Mouse (Mus musculus): ENCODE measurements around the gene Ces1c.

DNA sequence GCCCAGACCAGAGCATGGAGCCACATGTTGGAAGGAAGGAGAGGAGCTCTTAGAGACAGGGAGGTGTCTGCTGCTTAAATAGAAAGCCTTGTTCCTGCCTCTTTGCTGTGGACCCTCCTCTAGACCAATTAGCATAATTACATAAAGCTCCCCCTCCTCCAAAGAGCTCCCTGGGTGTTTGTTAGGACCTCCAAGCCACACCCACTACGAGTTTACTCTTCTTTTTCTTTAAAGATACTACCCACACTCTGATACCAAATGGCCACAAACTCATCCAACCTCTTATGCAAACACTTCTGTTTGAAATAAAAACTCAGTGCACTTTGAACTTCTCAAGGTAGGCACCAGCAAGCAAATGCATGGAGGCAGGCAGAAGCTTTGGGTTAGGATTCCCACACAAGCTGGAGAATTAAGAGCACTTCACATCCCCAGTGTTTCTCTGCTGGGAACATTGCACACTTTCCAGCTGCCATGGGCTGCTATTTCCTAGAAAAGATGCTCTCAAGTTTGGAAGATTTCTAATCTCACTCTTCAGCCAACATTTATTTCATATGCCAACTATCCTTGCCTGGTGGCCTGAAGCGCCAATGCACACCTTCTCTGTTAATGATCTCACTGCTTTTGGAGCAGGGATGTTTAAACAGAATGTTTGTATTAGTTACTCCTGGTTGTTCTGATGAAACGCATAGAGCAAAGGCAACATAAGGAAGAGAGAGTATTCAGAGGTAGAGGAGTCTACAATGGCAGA, at the start of gene Ces1c:
- TF ChIP-seq MAFK (IDR thresholded peaks at IDR 0.05; ENCODE audit: insufficient read depth, low read depth, low read length): no peak
- TF ChIP-seq CHD2 (IDR thresholded peaks at IDR 0.05; ENCODE audit: low read depth, low read length): no peak
